Mouse (Mus musculus) stomach, postnatal 0 days (tissue): ENCODE results near the gene Oas1f.

Source experiments
- CTCF ChIP-seq: IDR thresholded peaks from 2 replicates; pipeline ENCODE4 v1.5.1; 2016; ENCODE audit warnings: antibody characterized with exemption, low read depth, mild to moderate bottlenecking, moderate library complexity
- EP300 ChIP-seq: optimal IDR thresholded peaks from 2 replicates; pipeline ENCODE3; 2016; ENCODE audit warnings: antibody characterized with exemption

DNA sequence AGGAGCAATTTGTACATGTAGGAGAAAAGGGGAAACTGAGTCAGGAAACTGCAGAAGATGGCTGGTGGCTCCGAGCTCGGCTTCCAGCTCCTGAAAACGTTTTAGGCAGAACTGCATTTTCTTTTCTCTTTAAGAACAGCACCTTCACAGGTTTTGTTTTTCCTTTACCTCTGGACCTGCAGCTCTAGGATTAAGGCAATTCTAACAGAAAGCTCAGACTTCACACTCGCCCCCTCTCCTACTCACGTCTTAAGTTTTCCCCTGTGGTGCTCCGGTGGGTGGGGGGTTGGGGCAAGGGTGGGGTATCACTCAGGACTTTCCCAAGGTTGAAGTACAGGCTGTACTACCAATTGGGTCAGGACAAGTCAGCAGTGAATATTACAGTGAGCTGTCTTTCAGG is 40.7 kb downstream of the Oas1f start:
- TF ChIP-seq EP300 = no peak
- TF ChIP-seq CTCF = no peak
